ENCODE assay signal across 8 mouse cellular contexts in genomic region chr8:106336561-106336960, GRCm38 (mm10). TPM values are rescaled to one million over a fixed set of nuclear protein-coding genes. Genes with fewer than 3 reads are reported as not detected.
DNase-seq lines count a peak whose midpoint lies in the region; ATAC-seq lines count a peak whose summit lies in the region.

No protein-coding gene starts in this region.

- no peaks in the 10 kb centered on the region for H3K9me3 ChIP-seq in liver, embryonic 11.5 days (ENCODE audit: control insufficient read depth, low read length)
- no peaks in the 10 kb centered on the region for H3K9me3 ChIP-seq in embryonic facial prominence, embryonic 10.5 days
- no peaks in the 10 kb centered on the region for H3K9me3 ChIP-seq in hindbrain, embryonic 14.5 days (ENCODE audit: control insufficient read depth, low read length)
- no peaks in the 10 kb centered on the region for H3K9me3 ChIP-seq in stomach, embryonic 14.5 days (ENCODE audit: control insufficient read depth, low read depth, low read length)

- no peak for ATAC-seq in liver, embryonic 11.5 days (replicated peaks; ENCODE audit: low FRiP score)
- peak; percentile 36; the same call in 1 of the 2 replicates for ATAC-seq in hindbrain, embryonic 14.5 days (ENCODE audit: low FRiP score)
- no peak for ATAC-seq in stomach, embryonic 14.5 days (ENCODE audit: insufficient number of reproducible peaks, insufficient read depth, low FRiP score, low read depth)
- no peak for ATAC-seq in inflammation-experienced regulatory T-cells, adult 6 months

- WGBS in liver, embryonic 11.5 days = 6% methylated on average over 41 of the region's 41 CpGs
- 3% methylated on average over 41 of the region's 41 CpGs for WGBS in embryonic facial prominence, embryonic 10.5 days
- under 1% methylated on average over 40 of the region's 41 CpGs for WGBS in hindbrain, embryonic 14.5 days
- WGBS in stomach, embryonic 14.5 days = 3% methylated on average over 41 of the region's 41 CpGs

- DNase-seq in liver, embryonic 11.5 days (ENCODE audit: low spot score) = no peak
- no peak for DNase-seq in liver
- DNase-seq in embryonic facial prominence, embryonic 10.5 days (ENCODE audit: low spot score) = peak; percentile 22
- DNase-seq in hindbrain, embryonic 14.5 days (ENCODE audit: low spot score) = peak; percentile 72
- peak; percentile 25 for DNase-seq in mesoderm, embryonic 11.5 days (ENCODE audit: low read depth, low spot score)
- DNase-seq in lung, postnatal 14 days = no peak

- no peak overlapping the region for H3K27ac ChIP-seq in liver, embryonic 11.5 days (ENCODE audit: low read depth, low read length)
- H3K27ac ChIP-seq in embryonic facial prominence, embryonic 10.5 days (replicated peaks) = peak overlapping the region; percentile 40; the same call in 1 of the 2 replicates
- H3K27ac ChIP-seq in hindbrain, embryonic 14.5 days = peak overlapping the region; percentile 92
- no peak overlapping the region for H3K27ac ChIP-seq in stomach, embryonic 14.5 days (ENCODE audit: low read length)

- 0 out of 2 replicates have a peak overlapping the region, but pooled peaks have one; percentile 17 for H3K4me3 ChIP-seq in liver, embryonic 11.5 days (ENCODE audit: low read depth, low read length)
- H3K4me3 ChIP-seq in embryonic facial prominence, embryonic 10.5 days = peak overlapping the region; percentile 61
- peak overlapping the region; percentile 79 for H3K4me3 ChIP-seq in hindbrain, embryonic 14.5 days (replicated peaks; ENCODE audit: low read length)
- H3K4me3 ChIP-seq in stomach, embryonic 14.5 days (ENCODE audit: low read depth, low read length) = peak overlapping the region; percentile 29

- H3K9ac ChIP-seq in liver, embryonic 11.5 days (ENCODE audit: low read depth, low read length) = no peak overlapping the region
- H3K9ac ChIP-seq in hindbrain, embryonic 14.5 days = peak overlapping the region; percentile 94
- no peak overlapping the region for H3K9ac ChIP-seq in stomach, embryonic 14.5 days (replicated peaks; ENCODE audit: low read depth, low read length)

- peaks cover 28% of the 10 kb centered on the region for H3K27me3 ChIP-seq in liver, embryonic 11.5 days (replicated peaks; ENCODE audit: control insufficient read depth, insufficient read depth, low read length)
- H3K27me3 ChIP-seq in embryonic facial prominence, embryonic 10.5 days (replicated peaks; ENCODE audit: low read depth, poor library complexity, severe bottlenecking) = peaks cover 37% of the 10 kb centered on the region
- H3K27me3 ChIP-seq in hindbrain, embryonic 14.5 days (ENCODE audit: control insufficient read depth, insufficient read depth, low read length) = no peaks in the 10 kb centered on the region
- H3K27me3 ChIP-seq in stomach, embryonic 14.5 days (ENCODE audit: control insufficient read depth, insufficient read depth, low read length) = peaks cover 17% of the 10 kb centered on the region; the same call in 1 of the 2 replicates

- no peaks in the 10 kb centered on the region for H3K36me3 ChIP-seq in liver, embryonic 11.5 days (ENCODE audit: control insufficient read depth, insufficient read depth, low read length)
- H3K36me3 ChIP-seq in embryonic facial prominence, embryonic 10.5 days (replicated peaks) = no peaks in the 10 kb centered on the region
- no peaks in the 10 kb centered on the region for H3K36me3 ChIP-seq in hindbrain, embryonic 14.5 days (replicated peaks; ENCODE audit: control insufficient read depth, insufficient read depth)
- H3K36me3 ChIP-seq in stomach, embryonic 14.5 days (ENCODE audit: control insufficient read depth, insufficient read depth, low read length) = no peaks in the 10 kb centered on the region

- H3K4me1 ChIP-seq in liver, embryonic 11.5 days (replicated peaks; ENCODE audit: control insufficient read depth, insufficient read depth, low read length) = 0 out of 2 replicates have a peak, but pooled peaks cover 2% of the 10 kb centered on the region
- peaks cover 33% of the 10 kb centered on the region for H3K4me1 ChIP-seq in embryonic facial prominence, embryonic 10.5 days
- H3K4me1 ChIP-seq in hindbrain, embryonic 14.5 days (replicated peaks; ENCODE audit: control insufficient read depth, insufficient read depth, low read length) = peaks cover 40% of the 10 kb centered on the region
- H3K4me1 ChIP-seq in stomach, embryonic 14.5 days (ENCODE audit: control insufficient read depth, insufficient read depth, low read length) = peaks cover 12% of the 10 kb centered on the region; the same call in 1 of the 2 replicates

- peak overlapping the region; percentile 59 for H3K4me2 ChIP-seq in liver, embryonic 11.5 days
- peak overlapping the region; percentile 56 for H3K4me2 ChIP-seq in hindbrain, embryonic 14.5 days (replicated peaks)
- peak overlapping the region; percentile 66 for H3K4me2 ChIP-seq in stomach, embryonic 14.5 days (replicated peaks; ENCODE audit: low read depth, low read length)

RNA-seq across cellular contexts. Expression of gene Smpd3, which starts 1.2 kb away (rescaled TPM):
- polyA plus RNA-seq in liver, embryonic 11.5 days (2014; fragmentation: Nextera tagmentation; extraction: Ambion mirVana) = 1.3 and 2.2 TPM in 2 replicates
- 4.0 and 5.0 TPM in 2 replicates for polyA plus RNA-seq in embryonic facial prominence, embryonic 10.5 days (2016; fragmentation: Nextera tagmentation; extraction: Ambion mirVana)
- polyA plus RNA-seq in hindbrain, embryonic 14.5 days (2014; fragmentation: Nextera tagmentation; extraction: Ambion mirVana) = 46.7 and 47.1 TPM in 2 replicates
- 9.7 and 10.7 TPM in 2 replicates for polyA plus RNA-seq in stomach, embryonic 14.5 days (2014; fragmentation: Nextera tagmentation; extraction: Ambion mirVana)
- polyA plus RNA-seq in inflammation-experienced regulatory T-cells, adult 6 months (2017; shearing (Covaris generic)) = not detected

Comparison
In these comparisons a context has a peak if more than half of its experiments do, and no peak if none do; other contexts are left out.
1. DNase-seq: peak in embryonic facial prominence, embryonic 10.5 days (single experiment), hindbrain, embryonic 14.5 days (single experiment) and mesoderm, embryonic 11.5 days (single experiment); none in liver, embryonic 11.5 days (single experiment), liver (single experiment) and lung, postnatal 14 days (single experiment).
2. H3K27ac ChIP-seq: peak in embryonic facial prominence, embryonic 10.5 days (single experiment) and hindbrain, embryonic 14.5 days (single experiment); none in liver, embryonic 11.5 days (single experiment) and stomach, embryonic 14.5 days (single experiment).
3. H3K4me3 ChIP-seq: peak in every context shown above with its lines; median percentile 79 in hindbrain, embryonic 14.5 days; 61 in embryonic facial prominence, embryonic 10.5 days; 29 in stomach, embryonic 14.5 days; 17 in liver, embryonic 11.5 days.
4. Peak in every context shown above with its lines, with median percentiles within 50 percentile points of each other: H3K4me2 ChIP-seq.